Mouse (Mus musculus) G1E (cell line): Measurements from ENCODE around the gene 1700049E17Rik1.
"Not testable (repeated sequence)": the region's sequence is repeated elsewhere in the genome, so short reads cannot be mapped to it uniquely, and the experiment has no call there.

Experiments used
- CTCF ChIP-seq: IDR thresholded peaks from 2 replicates; pipeline ENCODE4 v1.5.1; 2012; ENCODE audit warnings: low read depth, low read length, inconsistent platforms, mixed read lengths
- GATA2 ChIP-seq: IDR thresholded peaks from 2 replicates; pipeline ENCODE4 v1.6.1; 2012; ENCODE audit warnings: low read depth, low read length, inconsistent platforms, borderline replicate concordance
- TAL1 ChIP-seq: conservative IDR thresholded peaks from 2 replicates; pipeline ENCODE4 v1.6.1; 2012; ENCODE audit warnings: low read depth, low read length, inconsistent platforms, mixed read lengths

GRCm38 (mm10) chr14:41924649-41925048 is at the start of gene 1700049E17Rik1:
- TF ChIP-seq CTCF, TAL1, GATA2: not testable (repeated sequence)
